In genomic region chr16:16498798-16499197, GRCm38 (mm10) we compare ENCODE assay signal across 10 mouse cellular contexts.
DNase-seq lines count a peak whose midpoint lies in the region; TF ChIP-seq lines count a peak whose summit lies in the region.
"Had no signal": no experiment of that assay in that cellular context is flagged by ENCODE, and none has a peak within 500 bp of the region (broad histone marks: within the 10 kb centered on the region; RNA-seq: fewer than 3 reads in every experiment).

No protein-coding gene starts in this region.

- no peak overlapping the region for H3K4me3 ChIP-seq in kidney, adult 2 months (ENCODE audit: insufficient read depth, low read depth, low read length)
- H3K4me3 ChIP-seq: limb, embryonic 13.5 days had no signal

- peaks cover 5% of the 10 kb centered on the region; the same call in 1 of the 2 replicates for H3K4me1 ChIP-seq in kidney, adult 2 months (ENCODE audit: control insufficient read depth, insufficient read depth, low read length)
- H3K4me1 ChIP-seq: limb, embryonic 13.5 days had no signal

- peak; percentile 48 for DNase-seq in kidney, adult 2 months
- no peak for DNase-seq in kidney, adult 18-20 months
- DNase-seq in brain, adult 2 months (ENCODE audit: low read depth, low spot score), result peak; percentile 62
- peak; percentile 58 for DNase-seq in cerebellum, adult 9-11 months
- peak; percentile 79 to 87 for DNase-seq in heart, postnatal 10 days
- no peak for DNase-seq in thymus, postnatal 14 days
- DNase-seq in left cerebral cortex, adult 8-10 months (ENCODE audit: low spot score in 2 of 2), result no peak
- DNase-seq in embryo, embryonic 10.5 days (ENCODE audit: low spot score), result no peak
- DNase-seq: thymus, adult 2 months had no signal

- H3K27ac ChIP-seq in kidney, adult 2 months (ENCODE audit: insufficient read depth, low read depth, low read length), result no peak overlapping the region
- H3K27ac ChIP-seq: limb, embryonic 13.5 days had no signal

- no peak for TF ChIP-seq CTCF in kidney, adult 2 months (conservative IDR thresholded peaks at IDR 0.05; ENCODE audit: insufficient read depth, insufficient read length, low read depth, low read length)

- no peaks in the 10 kb centered on the region; the same call in 1 of the 2 replicates for H3K36me3 ChIP-seq in kidney, adult 2 months (ENCODE audit: control insufficient read depth, insufficient read depth, low read length)

- intact Hi-C loops in heart, postnatal 10 days (cut with DNase I), result no loop called here

- no peak for TF ChIP-seq POLR2A in kidney, adult 2 months (IDR thresholded peaks at IDR 0.05; ENCODE audit: low read depth, low read length)

- no peaks in the 10 kb centered on the region for H3K27me3 ChIP-seq in kidney, adult 2 months (replicated peaks; ENCODE audit: control insufficient read depth, insufficient read depth, low read length)
- H3K27me3 ChIP-seq: limb, embryonic 13.5 days had no signal

Comparison
In these comparisons a context has a peak if more than half of its experiments do, and no peak if none do; other contexts are left out.
1. DNase-seq: peak in kidney, adult 2 months (single experiment), brain, adult 2 months (single experiment), cerebellum, adult 9-11 months (single experiment) and heart, postnatal 10 days (2 of 2); none in kidney, adult 18-20 months (single experiment), thymus, postnatal 14 days (single experiment), left cerebral cortex, adult 8-10 months (0 of 2) and embryo, embryonic 10.5 days (single experiment).